Mouse (Mus musculus) layer of hippocampus, postnatal 25 days (tissue): Measurements from ENCODE around the gene Apoe. TPM values are rescaled to one million over a fixed set of nuclear protein-coding genes. Genes with fewer than 3 reads are reported as not detected.

Source experiments
- DNase-seq, 2 experiments: peaks; one replicate each; pipeline ENCODE4 v3.0.0; 2022; ENCODE audit warnings: mixed read lengths in 2 of 2, low spot score in 1 of 2; ENCODE audit errors: extremely low spot score in 1 of 2
- total RNA-seq, 2 experiments: library from RNA; stranded (reverse); gene quantifications; 2 replicates each; pipeline ENCODE4 v1.2.3; 2021

Gene Apoe
- total RNA-seq = 1,000 to 10,000 TPM; 2,615 to 2,768 TPM

DNA sequence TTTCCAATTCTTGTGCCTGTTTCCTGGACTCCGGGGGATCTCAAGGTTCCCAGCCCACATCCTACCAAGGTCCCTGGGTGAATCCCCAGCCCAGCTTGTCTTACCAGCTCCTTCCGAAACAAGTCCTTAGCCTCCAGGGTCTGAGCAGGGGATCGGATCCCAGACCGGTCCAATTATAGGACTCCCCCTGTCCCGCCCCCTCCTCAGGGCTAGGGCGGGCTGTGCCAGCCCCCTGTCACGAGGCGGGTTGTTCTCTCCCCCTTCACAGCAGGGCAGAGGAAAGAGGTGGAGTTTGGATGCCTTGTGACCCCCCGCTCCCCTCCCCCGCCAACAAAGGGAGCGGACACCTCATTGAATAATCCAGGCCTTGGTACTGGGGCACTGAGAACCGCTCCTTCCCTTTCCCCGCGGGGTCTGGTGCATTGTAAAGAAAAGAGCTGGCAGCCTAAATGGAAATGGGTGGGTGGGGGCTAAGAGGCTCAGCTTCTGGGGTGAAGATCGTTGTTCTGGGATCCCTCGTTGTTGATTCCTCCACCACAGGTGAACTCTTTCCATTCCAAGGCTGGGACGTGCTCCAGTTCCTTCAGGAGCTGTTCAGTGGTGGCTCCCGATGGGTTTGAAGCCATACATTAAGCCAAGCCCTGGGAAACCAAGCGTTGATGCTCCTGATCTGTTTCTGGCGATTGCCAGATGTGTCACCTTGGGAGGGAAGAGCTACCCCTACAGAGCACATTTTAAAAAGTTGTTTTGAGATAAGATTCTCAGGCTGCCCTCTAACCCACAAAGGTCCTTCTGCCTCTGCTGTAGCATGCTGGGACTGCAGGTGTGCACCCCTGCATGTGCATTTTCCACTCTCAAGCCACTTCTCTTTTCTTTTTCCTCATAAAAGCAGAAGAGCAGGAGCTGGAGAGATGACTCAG is at the start of gene Apoe:
Apoe (minus strand) TSS at position 282 of the 920 bp plus-strand sequence.
- peak in 1 of 2 experiments; percentile 38 for DNase-seq

GRCm38 (mm10) chr7:19747420-19748218 is 48.6 kb upstream of the Apoe start:
- no peak for DNase-seq

GRCm38 (mm10) chr7:19746426-19747201 is 47.6 kb upstream of the Apoe start:
- DNase-seq = no peak

GRCm38 (mm10) chr7:19745971-19746370 is 47.0 kb upstream of the Apoe start:
- DNase-seq = no peak

- DNase-seq = no peak
Measured at GRCm38 (mm10) chr7:19744590-19745385, 45.8 kb upstream of the Apoe start.

GRCm38 (mm10) chr7:19743791-19744190 is 44.8 kb upstream of the Apoe start:
- no peak for DNase-seq

DNA sequence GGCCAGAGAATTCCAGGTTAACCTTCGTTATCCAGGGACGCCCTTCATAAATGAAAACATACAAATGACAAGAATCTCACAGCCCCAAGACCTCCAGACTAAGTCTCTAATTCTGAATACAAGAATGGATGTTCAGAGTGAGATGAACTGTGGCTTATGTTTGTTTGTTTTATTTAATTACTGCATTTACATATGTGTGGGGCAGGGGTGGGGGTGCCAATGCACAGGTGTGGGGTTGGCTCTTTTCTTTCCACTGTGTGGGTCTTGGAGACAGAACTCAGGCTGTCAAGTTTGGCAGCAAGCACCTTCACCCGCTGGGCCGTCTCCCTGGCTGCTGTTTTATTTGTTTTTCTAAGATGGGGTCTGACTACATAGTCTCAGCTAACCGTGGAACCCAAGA is 43.5 kb upstream of the Apoe start:
- DNase-seq = no peak

DNA sequence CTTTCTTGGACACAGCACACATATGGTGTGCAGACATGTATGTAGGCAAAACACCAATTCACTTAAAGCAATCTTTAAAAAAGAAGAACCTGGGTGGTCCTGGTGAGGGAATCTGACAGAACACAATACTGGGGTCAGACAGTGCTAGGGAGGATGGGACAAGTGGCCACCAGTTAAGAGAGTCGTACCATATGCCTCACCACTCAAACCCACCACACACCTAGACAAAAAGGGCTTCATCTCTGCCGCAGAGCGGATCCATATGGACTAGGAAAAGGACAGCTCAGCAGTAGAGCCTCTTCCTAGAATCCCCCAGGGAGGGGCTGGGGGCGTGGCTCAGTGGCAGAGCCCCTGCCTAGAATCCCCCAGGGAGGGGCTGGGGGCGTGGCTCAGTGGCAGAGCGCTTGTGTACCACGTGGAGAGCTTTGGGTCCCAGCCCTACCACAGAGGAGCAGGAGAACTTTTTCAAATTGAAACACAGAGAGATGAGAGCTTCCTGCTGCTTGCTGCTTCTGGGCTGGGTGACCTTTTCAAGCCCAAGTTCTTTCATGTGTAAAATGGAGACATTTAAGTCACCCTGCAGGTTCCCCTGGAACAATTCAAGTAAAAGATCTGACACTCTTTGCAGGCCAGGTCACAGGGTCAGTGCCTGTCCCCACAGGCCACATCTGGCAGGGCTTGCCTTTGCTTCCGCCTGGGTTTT is 42.5 kb upstream of the Apoe start:
- DNase-seq = no peak

DNA sequence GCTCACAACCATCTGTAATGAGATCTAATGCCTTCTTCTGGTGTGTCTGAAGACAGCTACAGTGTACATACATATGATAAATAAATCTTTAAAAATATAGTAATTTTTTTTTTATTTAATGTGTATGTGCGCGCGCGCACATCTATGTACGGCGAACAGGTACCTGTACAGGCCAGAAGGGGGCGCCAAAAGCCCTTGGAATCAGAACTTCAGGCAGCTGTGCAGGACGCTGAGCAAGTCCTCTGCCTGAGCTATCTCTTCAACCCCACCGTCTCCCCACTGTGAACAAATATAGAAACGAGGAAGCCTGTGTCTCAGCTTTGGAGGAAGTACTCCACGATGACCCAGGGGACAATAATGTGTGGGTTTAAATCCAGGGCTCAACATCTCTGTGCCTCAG is 41.3 kb upstream of the Apoe start:
- DNase-seq = no peak

- DNase-seq = no peak
Measured at GRCm38 (mm10) chr7:19738771-19739170, 39.8 kb upstream of the Apoe start.

DNA sequence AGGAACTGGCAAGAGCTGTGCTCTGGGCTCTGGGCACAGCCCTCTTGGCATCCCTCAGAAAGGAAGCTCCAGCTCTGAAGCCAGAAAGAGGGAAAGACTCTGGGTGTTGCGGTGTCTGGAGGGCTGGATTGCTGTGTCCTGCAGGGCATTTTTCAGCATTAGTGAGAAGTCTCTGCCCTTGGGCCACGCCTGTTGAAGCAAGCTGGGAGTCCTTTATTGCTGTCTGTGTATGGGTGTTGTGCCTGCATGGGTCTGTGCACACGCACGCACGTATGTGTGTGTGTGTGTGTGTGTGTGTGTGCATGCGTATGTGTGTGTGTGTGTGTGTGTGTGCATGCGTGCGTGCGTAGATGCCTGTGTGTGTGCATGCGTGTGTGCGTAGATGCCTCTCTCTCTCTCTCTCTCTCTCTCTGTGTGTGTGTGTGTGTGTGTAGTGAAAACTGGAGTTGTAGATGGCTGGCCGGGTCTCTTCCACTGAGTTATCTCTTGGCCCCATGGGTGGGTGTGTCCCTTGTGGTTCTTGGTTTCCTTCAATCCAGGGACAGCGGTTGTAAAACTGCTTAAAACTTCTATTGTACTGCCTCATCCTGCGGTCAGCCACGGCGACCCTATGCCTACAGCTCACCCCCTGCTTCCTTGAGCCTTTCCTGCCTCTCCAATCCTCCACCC is 37.5 kb upstream of the Apoe start:
- no peak for DNase-seq

DNA sequence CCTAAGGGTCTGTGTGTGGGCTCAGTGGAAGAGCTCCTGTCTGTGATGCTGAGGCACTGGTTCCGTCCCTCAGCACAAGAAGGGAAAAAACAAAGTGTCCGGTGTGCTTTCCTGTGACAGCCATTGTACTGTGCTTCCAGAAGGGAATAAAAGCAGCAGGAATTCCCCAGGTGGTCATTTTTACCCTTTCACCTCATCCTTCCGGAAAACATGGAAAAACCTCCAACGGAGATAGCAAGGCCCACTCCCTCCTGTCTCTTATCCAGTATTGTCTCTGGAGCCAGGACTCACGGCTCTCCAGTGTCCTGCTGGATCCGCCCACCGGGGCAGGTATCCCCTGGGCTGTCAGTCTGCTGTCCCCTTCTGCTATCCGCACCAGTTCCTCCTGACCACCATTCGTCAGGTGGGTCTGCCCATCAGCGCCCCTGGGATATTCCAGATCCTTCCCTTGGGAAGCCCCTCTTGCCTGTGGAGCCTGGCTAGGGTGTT is 35.2 kb upstream of the Apoe start:
- no peak for DNase-seq

- DNase-seq = no peak
Measured at GRCm38 (mm10) chr7:19726541-19726940, 27.6 kb upstream of the Apoe start.

DNA sequence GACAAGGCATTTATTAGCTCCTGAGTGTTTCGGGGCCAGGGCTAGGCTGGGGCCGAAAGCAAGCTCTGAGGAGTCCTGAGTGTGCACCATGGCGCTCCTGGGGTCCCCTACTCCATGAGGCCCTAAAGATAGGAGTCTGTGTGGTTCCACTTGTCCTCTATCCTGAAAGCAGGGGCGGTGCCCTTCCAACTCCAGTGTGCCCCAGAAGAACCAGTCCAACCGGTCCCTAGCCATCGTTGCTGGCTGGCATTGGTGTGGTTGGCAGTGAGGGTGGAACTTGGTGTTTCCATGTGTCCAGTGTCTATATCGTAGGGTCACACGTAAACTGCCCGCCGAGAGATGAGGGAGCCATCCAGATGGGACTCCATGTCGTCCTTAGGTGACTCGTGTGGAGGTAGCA is 25.2 kb upstream of the Apoe start:
- DNase-seq = no peak

- no peak for DNase-seq
Measured at GRCm38 (mm10) chr7:19722754-19723195, 23.8 kb upstream of the Apoe start.

GRCm38 (mm10) chr7:19719200-19719599 is 20.2 kb upstream of the Apoe start:
- DNase-seq = no peak

- no peak for DNase-seq
Measured at GRCm38 (mm10) chr7:19718297-19718952, 19.4 kb upstream of the Apoe start.

- no peak for DNase-seq
Measured at GRCm38 (mm10) chr7:19717346-19717745, 18.4 kb upstream of the Apoe start.
